Mouse (Mus musculus): Measurements from ENCODE around the gene Dchs2.

Gene Dchs2

GRCm38 (mm10) chr3:83251899-83252298 lies 124.2 kb downstream of the Dchs2 start:
- no peak for DNase-seq (ENCODE audit: low spot score)

GRCm38 (mm10) chr3:83259421-83259820 lies 131.7 kb downstream of the Dchs2 start:
- DNase-seq (ENCODE audit: low spot score): no peak

GRCm38 (mm10) chr3:83266009-83266408 lies 138.3 kb downstream of the Dchs2 start:
- no peak for DNase-seq (ENCODE audit: low spot score)

- no peak for DNase-seq (ENCODE audit: low spot score)
Observed at GRCm38 (mm10) chr3:83270228-83270627, 142.5 kb downstream of the Dchs2 start.

GRCm38 (mm10) chr3:83270982-83271381 lies 143.2 kb downstream of the Dchs2 start:
- DNase-seq (ENCODE audit: low spot score): no peak

GRCm38 (mm10) chr3:83273555-83274244 lies 146.0 kb downstream of the Dchs2 start:
- peak; percentile 67 for DNase-seq (ENCODE audit: low spot score)

- no peak for DNase-seq (ENCODE audit: low spot score)
Observed at GRCm38 (mm10) chr3:83275703-83276102, 148.0 kb downstream of the Dchs2 start.

- DNase-seq (ENCODE audit: low spot score): no peak
Observed at GRCm38 (mm10) chr3:83283882-83284281, 156.1 kb downstream of the Dchs2 start.

- peak; percentile 44 for DNase-seq (ENCODE audit: low spot score)
Observed at GRCm38 (mm10) chr3:83286975-83287405, 159.2 kb downstream of the Dchs2 start.

- DNase-seq (ENCODE audit: low spot score): no peak
Observed at GRCm38 (mm10) chr3:83288118-83288840, 160.5 kb downstream of the Dchs2 start.

GRCm38 (mm10) chr3:83290482-83290881 lies 162.7 kb downstream of the Dchs2 start:
- DNase-seq (ENCODE audit: low spot score): no peak

GRCm38 (mm10) chr3:83290953-83291352 lies 163.2 kb downstream of the Dchs2 start:
- DNase-seq (ENCODE audit: low spot score): no peak

- DNase-seq (ENCODE audit: low spot score): no peak
Observed at GRCm38 (mm10) chr3:83299783-83300382, 172.1 kb downstream of the Dchs2 start.

- DNase-seq (ENCODE audit: low spot score): peak; percentile 48
Observed at GRCm38 (mm10) chr3:83303876-83304275, 176.1 kb downstream of the Dchs2 start.

- DNase-seq (ENCODE audit: low spot score): no peak
Observed at GRCm38 (mm10) chr3:83345928-83346327, 218.2 kb downstream of the Dchs2 start.

GRCm38 (mm10) chr3:83368500-83369068 lies 240.8 kb downstream of the Dchs2 start:
- no peak for DNase-seq (ENCODE audit: low spot score)

- DNase-seq (ENCODE audit: low spot score): no peak
Observed at GRCm38 (mm10) chr3:83369871-83370270, 242.1 kb downstream of the Dchs2 start.

- no peak for DNase-seq (ENCODE audit: low spot score)
Observed at GRCm38 (mm10) chr3:83374333-83374732, 246.6 kb downstream of the Dchs2 start.

- no peak for DNase-seq (ENCODE audit: low spot score)
Observed at GRCm38 (mm10) chr3:83376834-83377233, 249.1 kb downstream of the Dchs2 start.

Measured in testis, postnatal 10 days (tissue).